Mouse (Mus musculus): ENCODE measurements around the gene Stub1.

Stub1 gene

GRCm38 (mm10) chr17:25837076-25837410, 3.8 kb upstream of the Stub1 start, which contains the start of gene Rhbdl1:
Gene Rhbdl1, minus strand, starts transcription at chr17:25837295.
- DNase-seq (ENCODE audit: low read depth, low spot score) = peak; percentile 96

DNA sequence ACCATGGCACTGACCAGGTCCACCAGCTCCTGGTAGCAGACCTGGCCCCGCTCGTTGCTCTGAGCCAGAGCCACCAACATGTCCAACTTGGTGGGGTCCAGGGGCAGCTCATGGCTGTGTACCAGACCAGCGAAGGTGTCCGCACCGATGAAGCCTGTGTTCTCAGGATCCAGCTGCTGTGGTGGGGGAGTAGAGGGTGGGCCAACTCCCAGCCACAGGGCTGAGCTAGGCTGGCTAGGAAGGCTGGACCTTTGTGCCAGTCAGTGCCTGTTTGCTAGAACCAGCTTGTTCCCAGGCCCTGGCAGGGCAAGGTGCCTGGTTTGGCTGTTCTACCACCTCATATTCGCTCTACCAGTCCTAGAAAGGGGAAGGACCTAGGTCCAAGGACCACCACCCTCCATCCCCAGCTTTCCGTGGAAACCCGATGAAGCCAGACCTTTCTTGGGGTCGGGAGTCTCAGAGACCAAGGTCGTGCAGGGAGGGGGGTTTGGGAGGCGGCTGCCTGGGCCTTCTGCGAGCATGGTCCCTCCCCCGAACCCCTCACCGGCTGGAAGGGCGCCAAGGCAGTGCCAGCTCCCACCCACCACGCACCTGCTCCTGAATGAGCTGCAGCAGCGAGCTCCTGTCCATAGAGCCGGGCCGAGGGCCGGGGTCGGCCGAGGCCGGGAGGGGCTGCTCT, 3.3 kb upstream of the Stub1 start:
- DNase-seq (ENCODE audit: low read depth, low spot score) = peak; percentile 42

- DNase-seq (ENCODE audit: low read depth, low spot score) = no peak
Observed at GRCm38 (mm10) chr17:25835816-25836215, 2.6 kb upstream of the Stub1 start.

- no peak for DNase-seq (ENCODE audit: low read depth, low spot score)
Observed at GRCm38 (mm10) chr17:25835301-25835700, 2.1 kb upstream of the Stub1 start.

GRCm38 (mm10) chr17:25834595-25835222, 1.5 kb upstream of the Stub1 start:
- no peak for DNase-seq (ENCODE audit: low read depth, low spot score)

DNA sequence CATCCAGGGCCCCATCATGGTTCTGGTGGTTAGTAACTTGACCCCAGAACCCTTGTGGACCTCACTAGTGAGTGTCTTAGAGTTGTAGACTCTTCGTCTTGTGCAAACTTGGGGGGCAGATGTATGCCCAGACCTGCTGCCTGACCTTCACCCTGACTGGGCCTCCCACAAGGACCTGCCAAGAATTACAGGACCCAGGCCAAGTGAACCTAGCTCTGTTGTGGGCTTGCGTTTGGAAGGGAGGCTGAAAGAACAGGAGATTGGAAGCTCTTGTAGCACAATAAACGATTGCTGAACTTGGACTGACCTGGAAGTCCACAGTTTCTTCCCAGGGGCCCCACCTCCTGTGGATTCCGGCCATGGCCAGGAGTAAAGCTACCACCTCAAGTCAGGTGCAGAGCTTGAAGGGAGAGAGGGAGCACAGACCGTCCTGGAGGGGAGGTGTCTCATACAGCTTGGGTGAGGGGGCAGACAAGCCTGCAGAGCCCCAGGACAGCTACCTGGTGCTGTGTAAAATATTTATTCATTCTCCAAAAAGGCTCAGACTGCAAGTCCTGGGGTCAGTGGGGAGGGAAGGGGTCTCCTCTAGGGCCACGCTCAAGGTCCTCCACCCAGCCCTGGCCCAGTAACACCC, 874 bp upstream of the Stub1 start:
- no peak for DNase-seq (ENCODE audit: low read depth, low spot score)

- DNase-seq (ENCODE audit: low read depth, low spot score) = peak; percentile 100
Observed at GRCm38 (mm10) chr17:25832436-25833290, 541 bp downstream of the Stub1 start.

GRCm38 (mm10) chr17:25831451-25832281, 1.5 kb downstream of the Stub1 start:
- no peak for DNase-seq (ENCODE audit: low read depth, low spot score)

DNA sequence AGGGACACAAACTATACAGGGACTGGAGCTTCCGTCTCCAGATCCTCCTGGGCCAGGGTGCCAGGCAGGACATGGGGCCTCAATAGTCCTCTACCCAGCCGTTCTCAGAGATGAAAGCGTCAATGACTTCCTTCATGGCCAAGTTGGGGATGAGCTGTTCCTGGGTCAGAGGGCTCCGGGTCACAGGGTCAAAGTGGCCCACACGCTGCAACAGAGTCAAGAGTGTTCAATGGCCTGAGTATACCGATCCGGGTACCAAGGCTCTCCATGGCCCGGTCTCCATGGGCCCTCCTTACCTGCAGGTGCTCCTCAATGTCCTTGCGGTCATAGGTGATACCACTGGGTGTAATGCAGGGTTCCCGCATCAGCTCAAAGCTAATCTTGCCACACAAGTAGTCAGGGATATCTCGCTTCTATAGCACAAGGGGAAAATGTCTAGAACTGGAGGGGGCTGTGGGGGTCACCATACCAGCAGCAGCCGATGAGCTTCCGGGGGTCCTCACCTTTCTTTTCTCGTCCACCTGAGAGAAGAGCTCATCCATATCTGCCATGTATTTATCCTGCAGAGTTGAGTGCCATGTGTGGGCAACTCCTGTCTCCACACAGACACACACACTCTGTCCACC, 2.3 kb downstream of the Stub1 start:
- DNase-seq (ENCODE audit: low read depth, low spot score) = no peak

DNA sequence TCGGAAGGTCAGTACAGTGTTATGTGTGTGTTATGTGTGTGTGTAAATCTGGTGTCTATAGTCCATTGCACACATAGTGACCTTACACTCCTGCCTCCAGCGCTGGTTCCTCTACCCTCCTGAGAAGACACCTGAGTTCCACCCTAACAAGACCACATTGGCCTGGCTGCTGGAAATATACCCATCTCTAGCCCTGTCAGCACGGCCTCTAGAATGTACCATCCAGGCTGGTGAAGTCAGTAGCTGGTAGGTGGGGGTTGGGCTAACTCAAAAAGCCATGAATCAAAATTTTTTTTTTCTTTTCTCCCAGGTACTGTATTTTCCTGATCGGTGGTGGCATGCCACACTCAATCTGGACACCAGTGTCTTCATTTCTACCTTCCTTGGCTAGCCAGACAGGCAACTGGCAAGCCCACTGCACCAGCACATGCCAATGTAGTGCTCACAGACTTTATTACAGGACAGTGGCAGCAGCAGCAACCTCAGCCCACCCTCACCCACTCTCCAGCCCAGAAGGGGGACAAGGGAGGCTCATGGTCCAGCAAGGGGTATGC, 2.9 kb downstream of the Stub1 start:
- no peak for DNase-seq (ENCODE audit: low read depth, low spot score)

DNA sequence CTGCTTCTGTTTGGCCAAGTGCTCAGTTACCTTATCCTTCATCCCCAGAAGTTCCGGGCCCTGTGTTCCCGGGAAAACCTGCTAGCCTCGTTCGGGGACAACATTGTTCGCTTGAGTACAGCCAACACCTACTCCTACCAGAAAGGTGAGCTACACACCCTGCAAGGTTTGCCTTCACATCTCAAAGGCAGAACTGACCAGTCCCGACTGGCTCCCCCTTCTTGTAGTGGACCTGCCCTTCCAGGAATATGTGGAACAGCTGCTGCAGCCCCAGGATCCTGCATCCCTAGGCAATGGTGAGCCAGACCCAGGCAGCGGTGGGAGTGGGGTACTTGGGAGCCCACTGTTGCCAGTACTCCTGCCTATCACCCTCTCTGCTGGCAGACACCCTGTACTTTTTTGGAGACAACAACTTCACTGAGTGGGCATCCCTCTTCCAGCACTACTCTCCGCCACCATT, 3.6 kb downstream of the Stub1 start:
- DNase-seq (ENCODE audit: low read depth, low spot score) = no peak

DNA sequence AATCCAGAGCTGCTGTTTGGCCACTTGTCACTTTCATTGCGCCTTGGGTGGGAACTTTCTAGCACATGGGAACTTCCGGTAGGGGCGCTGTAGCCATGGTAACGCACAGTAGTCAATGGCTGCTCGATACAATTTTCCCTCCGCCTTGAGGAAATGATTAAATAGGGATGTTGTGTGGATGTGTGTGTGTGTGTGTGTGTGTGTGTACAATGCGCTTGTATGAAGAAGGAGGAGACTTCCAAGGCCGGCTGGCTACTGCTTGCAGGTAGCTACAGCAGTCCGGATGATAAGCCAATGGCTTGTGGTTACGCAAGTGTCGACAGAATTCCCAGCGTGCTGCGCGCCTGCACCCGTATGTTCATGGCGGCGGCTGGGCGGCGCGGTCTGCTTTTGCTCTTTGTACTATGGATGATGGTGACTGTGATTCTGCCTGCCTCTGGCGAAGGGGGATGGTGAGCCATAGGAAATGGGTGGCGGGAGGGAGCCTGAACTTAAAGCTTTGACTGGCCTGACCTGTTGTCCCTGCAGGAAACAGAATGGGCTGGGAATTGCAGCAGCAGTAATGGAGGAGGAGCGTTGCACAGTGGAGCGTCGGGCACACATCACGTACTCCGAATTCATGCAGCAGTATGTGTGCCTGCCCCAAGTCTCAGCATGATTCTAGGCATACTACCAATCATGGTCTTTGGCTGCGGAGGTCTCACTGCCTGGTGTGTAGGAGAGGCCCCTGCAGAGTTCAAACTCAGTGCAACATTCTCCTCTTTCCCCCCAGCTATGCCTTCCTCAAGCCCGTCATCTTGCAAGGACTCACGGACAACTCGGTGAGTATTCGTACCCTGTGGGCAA, 4.3 kb downstream of the Stub1 start, which contains the start of gene Jmjd8:
TSS of gene Jmjd8 (plus strand) at position 156 of the 846 bp plus-strand sequence.
- DNase-seq (ENCODE audit: low read depth, low spot score) = peak; percentile 97

DNA sequence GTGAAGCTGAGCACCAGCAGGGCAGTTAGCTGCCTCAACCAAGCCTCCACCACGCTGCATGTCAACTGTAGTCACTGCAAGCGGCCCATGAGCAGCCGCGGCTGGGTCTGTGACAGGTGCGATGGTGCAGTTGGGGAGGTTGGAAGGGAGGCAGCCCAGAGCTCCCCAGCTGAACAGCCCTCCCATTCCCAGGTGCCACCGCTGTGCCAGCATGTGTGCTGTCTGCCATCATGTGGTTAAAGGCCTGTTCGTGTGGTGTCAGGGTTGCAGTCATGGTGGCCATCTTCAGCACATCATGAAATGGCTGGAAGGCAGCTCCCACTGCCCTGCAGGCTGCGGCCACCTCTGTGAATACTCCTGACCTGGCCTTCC, 5.0 kb downstream of the Stub1 start:
- DNase-seq (ENCODE audit: low read depth, low spot score) = no peak

GRCm38 (mm10) chr17:25827546-25828222, 5.5 kb downstream of the Stub1 start:
- DNase-seq (ENCODE audit: low read depth, low spot score) = no peak

DNA sequence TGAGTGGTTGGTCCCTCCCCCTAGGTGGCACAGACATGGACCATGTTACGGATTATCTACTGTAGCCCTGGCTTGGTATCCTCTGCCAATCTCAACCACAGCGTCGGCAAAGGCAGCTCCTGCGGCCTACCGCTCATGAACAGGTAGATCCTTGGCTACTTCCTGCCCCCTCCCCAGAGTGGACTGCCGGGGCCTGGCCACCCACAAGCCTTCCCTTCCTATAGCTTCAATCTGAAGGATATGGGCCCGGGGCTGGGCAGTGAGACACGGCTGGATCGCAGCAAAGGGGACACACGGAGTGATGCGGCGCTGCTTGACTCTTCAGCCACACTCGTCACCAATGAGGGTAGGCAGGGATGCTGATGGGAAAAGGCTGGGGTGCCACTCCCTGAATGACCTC, 6.2 kb downstream of the Stub1 start:
- DNase-seq (ENCODE audit: low read depth, low spot score) = no peak

DNA sequence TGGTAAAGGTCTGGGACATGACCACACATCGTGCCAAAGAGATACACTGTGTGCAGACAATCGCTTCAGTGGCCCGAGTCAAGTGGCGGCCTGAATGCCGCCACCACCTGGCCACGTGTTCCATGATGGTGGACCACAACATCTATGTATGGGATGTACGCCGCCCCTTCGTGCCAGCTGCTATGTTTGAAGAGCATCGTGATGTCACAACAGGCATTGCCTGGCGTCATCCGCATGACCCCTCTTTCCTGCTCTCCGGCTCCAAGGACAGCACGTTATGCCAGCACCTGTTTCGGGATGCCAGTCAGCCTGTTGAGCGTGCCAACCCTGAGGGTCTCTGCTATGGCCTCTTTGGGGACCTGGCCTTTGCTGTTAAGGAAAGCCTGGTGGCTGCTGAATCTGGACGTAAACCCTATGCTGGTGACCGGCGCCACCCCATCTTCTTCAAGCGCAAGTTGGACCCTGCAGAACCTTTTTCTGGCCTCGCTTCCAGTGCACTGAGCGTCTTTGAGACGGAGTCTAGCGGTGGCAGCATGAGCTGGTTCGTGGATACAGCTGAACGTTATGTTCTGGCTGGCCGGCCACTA, 7.1 kb downstream of the Stub1 start:
- DNase-seq (ENCODE audit: low read depth, low spot score) = no peak

GRCm38 (mm10) chr17:25825311-25825710, 7.9 kb downstream of the Stub1 start:
- DNase-seq (ENCODE audit: low read depth, low spot score) = no peak

DNA sequence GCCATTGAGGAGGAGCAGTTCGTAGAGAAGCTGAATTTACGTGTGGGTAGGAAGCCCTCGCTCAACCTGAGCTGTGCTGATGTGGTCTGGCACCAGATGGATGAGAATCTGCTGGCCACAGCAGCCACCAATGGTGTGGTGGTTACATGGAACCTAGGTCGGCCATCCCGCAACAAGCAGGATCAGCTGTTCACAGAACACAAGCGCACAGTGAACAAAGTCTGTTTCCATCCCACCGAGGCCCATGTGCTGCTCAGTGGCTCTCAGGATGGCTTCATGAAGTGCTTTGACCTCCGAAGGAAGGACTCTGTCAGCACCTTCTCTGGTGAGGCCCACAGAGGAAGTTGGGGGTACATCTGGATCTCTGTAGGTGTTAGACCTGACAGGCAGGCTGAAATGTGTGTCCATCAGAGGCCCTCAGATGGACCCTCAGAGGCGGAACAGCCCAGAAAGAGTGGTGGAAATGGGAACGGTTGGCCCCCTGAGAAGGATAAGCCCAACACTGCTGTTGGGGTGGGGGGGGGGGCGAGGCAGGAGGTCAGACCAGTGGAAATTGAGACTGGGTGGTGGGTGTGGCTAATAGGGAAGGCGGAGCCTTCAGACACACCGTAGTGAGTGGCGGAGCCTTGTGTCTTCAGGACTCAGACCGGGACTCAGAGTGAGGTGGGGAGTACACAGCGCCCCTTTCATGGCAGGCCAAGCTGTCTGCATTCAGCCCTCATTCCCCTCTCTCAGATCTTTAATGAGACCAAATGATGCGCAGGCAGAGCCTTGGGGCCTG, 8.7 kb downstream of the Stub1 start:
- no peak for DNase-seq (ENCODE audit: low read depth, low spot score)

All from brain, adult 2 months (tissue).